Mouse (Mus musculus) neutrophil, adult 59 days (primary cell): ENCODE measurements around the gene Gm5890. TPM values are rescaled to one million over a fixed set of nuclear protein-coding genes. Genes with fewer than 3 reads are reported as not detected.

Experiments used
- total RNA-seq, 2 experiments: library from RNA; stranded (reverse); gene quantifications; 1 replicate in 1 of 2; 2 replicates in 1 of 2; pipeline ENCODE4 v1.2.4; 2023

Gene Gm5890
- total RNA-seq, result not detected

GRCm38 (mm10) chr7:20262734-20263133, at the start of gene Gm5890:
Gene Gm5890 (minus strand): TSS chr7:20262834.

GRCm38 (mm10) chr7:20233728-20234127, 28.9 kb downstream of the Gm5890 start, which contains the start of gene Gm4498:
Gene Gm4498 (minus strand): TSS chr7:20233828.

Other genes starting within 250 kb of the Gm5890 start
- gene Vmn1r91, start 163.2 kb downstream of the Gm5890 start, total RNA-seq, result not detected
- gene Gm16442, start 140.3 kb downstream of the Gm5890 start, total RNA-seq, result not detected
- gene Vmn1r93, start 123.7 kb downstream of the Gm5890 start, total RNA-seq, result not detected
- not detected for gene Vmn1r94, start 94.5 kb downstream of the Gm5890 start, total RNA-seq
- not detected for gene Vmn1r95, start 69.1 kb downstream of the Gm5890 start, total RNA-seq
- not detected for gene Gm6164, start 57.2 kb downstream of the Gm5890 start, total RNA-seq
- not detected for gene Gm4498, start 29.0 kb downstream of the Gm5890 start, total RNA-seq
- gene Gm4133, start 71.2 kb upstream of the Gm5890 start, total RNA-seq, result not detected
- gene Gm5728, start 112.6 kb upstream of the Gm5890 start, total RNA-seq, result not detected
- not detected for gene Vmn1r100, start 155.1 kb upstream of the Gm5890 start, total RNA-seq
- gene Vmn1r101, start 179.8 kb upstream of the Gm5890 start, total RNA-seq, result not detected
- gene Gm10670, start 212.1 kb upstream of the Gm5890 start, total RNA-seq, result not detected
- not detected for gene Vmn1r103, start 247.7 kb upstream of the Gm5890 start, total RNA-seq